Mouse (Mus musculus): Measurements from ENCODE around the gene Vamp2.

GRCm38 (mm10) chr11:69073065-69073888 lies 15.0 kb upstream of the Vamp2 start:
- TF ChIP-seq HCFC1 (IDR thresholded peaks at IDR 0.05; ENCODE audit: borderline replicate concordance, insufficient read depth, low read length) (peak; percentile 86), MAFK (IDR thresholded peaks at IDR 0.05; ENCODE audit: insufficient read depth, low read depth, low read length) (peak; percentile 55), ZNF384 (IDR thresholded peaks at IDR 0.05; ENCODE audit: low read depth, low read length) (no peak), ZC3H11A (IDR thresholded peaks at IDR 0.05; ENCODE audit: borderline replicate concordance, low read depth, low read length) (no peak)
